Mouse (Mus musculus) MEL (cell line): Measurements from ENCODE around the gene Kcnj6. TPM values are rescaled to one million over a fixed set of nuclear protein-coding genes. Genes with fewer than 3 reads are reported as not detected.
A peak's percentile ranks its signal among the peaks of the same experiment; 100 is the strongest.

ENCODE experiments used
- DNase-seq: peaks from one replicate; pipeline ENCODE4 v3.0.0; 2011; ENCODE audit warnings: low read depth, low spot score
- H3K27ac ChIP-seq: 2 replicates; pipeline ENCODE4 v1.5.1; 2012; ENCODE audit warnings: low read depth, mild to moderate bottlenecking, control low read depth, low read length, moderate library complexity; ENCODE audit not compliant: control insufficient read depth
- H3K27me3 ChIP-seq, 2 experiments: fragments of 150-350 bp in 1 of 2; sonication (generic) in 1 of 2; 2 replicates each; pipeline ENCODE4 v1.6.1; 2012; ENCODE audit warnings: low read length in 2 of 2, mild to moderate bottlenecking in 2 of 2, improper control_type of control experiment in 1 of 2, moderate library complexity in 1 of 2; ENCODE audit not compliant: insufficient read depth in 2 of 2, control insufficient read depth in 1 of 2
- H3K36me3 ChIP-seq, 2 experiments: 2 replicates each; pipeline ENCODE4 v1.6.1; 2012 to 2014; ENCODE audit warnings: low read length in 2 of 2, improper control_type of control experiment in 1 of 2, inconsistent platforms in 1 of 2, mild to moderate bottlenecking in 1 of 2; ENCODE audit not compliant: insufficient read depth in 2 of 2, control insufficient read depth in 1 of 2
- H3K4me1 ChIP-seq, 2 experiments: fragments of 150-350 bp in 1 of 2; sonication (generic) in 1 of 2; 2 replicates each; pipeline ENCODE4 v1.6.1; 2012; ENCODE audit warnings: low read length in 2 of 2, improper control_type of control experiment in 1 of 2, mild to moderate bottlenecking in 1 of 2; ENCODE audit not compliant: insufficient read depth in 2 of 2, control insufficient read depth in 1 of 2
- H3K4me3 ChIP-seq, 2 experiments: fragments of 150-350 bp in 1 of 2; sonication (generic) in 1 of 2; 2 replicates each; pipeline ENCODE4 v1.5.1; 2012; ENCODE audit warnings: low read depth in 2 of 2, low read length in 2 of 2, mild to moderate bottlenecking in 2 of 2, moderate library complexity in 2 of 2, control low read depth in 1 of 2, improper control_type of control experiment in 1 of 2; ENCODE audit not compliant: control insufficient read depth in 1 of 2, insufficient read depth in 1 of 2
- H3K79me2 ChIP-seq: 2 replicates; pipeline ENCODE4 v1.6.1; 2012; ENCODE audit warnings: mild to moderate bottlenecking, low read length, moderate library complexity; ENCODE audit not compliant: control insufficient read depth, poor library complexity, insufficient read depth
- H3K9ac ChIP-seq: 2 replicates; pipeline ENCODE4 v1.6.1; 2012; ENCODE audit warnings: low read depth, mild to moderate bottlenecking, control low read depth, low read length, moderate library complexity; ENCODE audit not compliant: control insufficient read depth, poor library complexity, severe bottlenecking
- H3K9me3 ChIP-seq: fragments of 150-350 bp; sonication (generic); replicated peaks from 2 replicates; pipeline ENCODE4 v1.6.1; 2012; ENCODE audit warnings: mild to moderate bottlenecking, low read length, improper control_type of control experiment, moderate library complexity; ENCODE audit not compliant: insufficient read depth
- CHD1 ChIP-seq: IDR thresholded peaks from 2 replicates; pipeline ENCODE4 v1.6.1; 2012; ENCODE audit warnings: low read depth, mild to moderate bottlenecking, inconsistent platforms, low read length, improper control_type of control experiment
- ELF1 ChIP-seq: IDR thresholded peaks from 2 replicates; pipeline ENCODE4 v1.6.1; 2014; ENCODE audit warnings: low read depth, mild to moderate bottlenecking, inconsistent platforms, low read length, improper control_type of control experiment, moderate library complexity
- EP300 ChIP-seq, 2 experiments: IDR thresholded peaks; 2 replicates each; pipeline ENCODE4 v1.6.1; 2011; ENCODE audit warnings: improper control_type of control experiment in 2 of 2, low read length in 2 of 2, low read depth in 1 of 2, mild to moderate bottlenecking in 1 of 2
- ETS1 ChIP-seq: IDR thresholded peaks from 2 replicates; pipeline ENCODE4 v1.6.1; 2012; ENCODE audit warnings: low read depth, mild to moderate bottlenecking, inconsistent platforms, low read length, improper control_type of control experiment, moderate library complexity
- JUND ChIP-seq: IDR thresholded peaks from 2 replicates; pipeline ENCODE4 v1.6.1; 2011; ENCODE audit warnings: low read depth, mild to moderate bottlenecking, improper control_type of control experiment, low read length
- MAFK ChIP-seq: IDR thresholded peaks from 2 replicates; pipeline ENCODE4 v1.6.1; 2011; ENCODE audit warnings: low read depth, mild to moderate bottlenecking, low read length, improper control_type of control experiment, borderline replicate concordance
- MXI1 ChIP-seq: IDR thresholded peaks from 2 replicates; pipeline ENCODE4 v1.6.1; 2011; ENCODE audit warnings: mild to moderate bottlenecking, low read depth, low read length, improper control_type of control experiment
- MYB ChIP-seq: IDR thresholded peaks from 2 replicates; pipeline ENCODE4 v1.6.1; 2011; ENCODE audit warnings: mild to moderate bottlenecking, low read depth, low read length, improper control_type of control experiment
- NELFE ChIP-seq: IDR thresholded peaks from 2 replicates; pipeline ENCODE4 v1.6.1; 2011; ENCODE audit warnings: low read depth, low read length, improper control_type of control experiment
- NRF1 ChIP-seq: IDR thresholded peaks from 2 replicates; pipeline ENCODE4 v1.6.1; 2014; ENCODE audit warnings: low read depth, mild to moderate bottlenecking, inconsistent platforms, low read length, improper control_type of control experiment, moderate library complexity; ENCODE audit not compliant: poor library complexity, insufficient read depth, severe bottlenecking
- POLR2A ChIP-seq, 2 experiments: IDR thresholded peaks; 2 replicates each; pipeline ENCODE4 v1.6.1; 2011 to 2012; ENCODE audit warnings: low read length in 2 of 2, mild to moderate bottlenecking in 2 of 2, control low read depth in 1 of 2, improper control_type of control experiment in 1 of 2, low read depth in 1 of 2, moderate library complexity in 1 of 2; ENCODE audit not compliant: control insufficient read depth in 1 of 2, insufficient read depth in 1 of 2, poor library complexity in 1 of 2
- POLR2AphosphoS2 ChIP-seq: IDR thresholded peaks from 2 replicates; pipeline ENCODE4 v1.6.1; 2011; ENCODE audit warnings: low read length, improper control_type of control experiment
- POLR2AphosphoS5 ChIP-seq: IDR thresholded peaks from 2 replicates; pipeline ENCODE4 v1.6.1; 2012; ENCODE audit warnings: low read depth, borderline replicate concordance, mild to moderate bottlenecking, inconsistent platforms, low read length, moderate library complexity, mixed read lengths
- RAD21 ChIP-seq: IDR thresholded peaks from 2 replicates; pipeline ENCODE4 v1.6.1; 2011; ENCODE audit warnings: mild to moderate bottlenecking, low read depth, low read length, improper control_type of control experiment
- RCOR1 ChIP-seq: IDR thresholded peaks from 2 replicates; pipeline ENCODE4 v1.6.1; 2012; ENCODE audit warnings: low read depth, mild to moderate bottlenecking, inconsistent platforms, low read length, improper control_type of control experiment
- SMC3 ChIP-seq: IDR thresholded peaks from 2 replicates; pipeline ENCODE4 v1.6.1; 2011; ENCODE audit warnings: low read depth, low read length, improper control_type of control experiment
- TAL1 ChIP-seq: IDR thresholded peaks from 2 replicates; pipeline ENCODE4 v1.6.1; 2012; ENCODE audit warnings: mild to moderate bottlenecking, inconsistent platforms, low read length, moderate library complexity, mixed read lengths
- TBP ChIP-seq: IDR thresholded peaks from 2 replicates; pipeline ENCODE4 v1.8.0; 2011; ENCODE audit warnings: low read depth, low read length, improper control_type of control experiment
- TCF12 ChIP-seq: IDR thresholded peaks from 2 replicates; pipeline ENCODE4 v1.6.1; 2014; ENCODE audit warnings: low read depth, mild to moderate bottlenecking, inconsistent platforms, low read length, improper control_type of control experiment, moderate library complexity
- USF1 ChIP-seq: IDR thresholded peaks from 2 replicates; pipeline ENCODE4 v1.6.1; 2014; ENCODE audit warnings: low read depth, mild to moderate bottlenecking, inconsistent platforms, low read length, improper control_type of control experiment, moderate library complexity
- USF2 ChIP-seq, 2 experiments: IDR thresholded peaks; 2 replicates each; pipeline ENCODE4 v1.6.1; 2011 to 2012; ENCODE audit warnings: improper control_type of control experiment in 2 of 2, low read length in 2 of 2, borderline replicate concordance in 1 of 2, inconsistent platforms in 1 of 2, low read depth in 1 of 2, mild to moderate bottlenecking in 1 of 2; ENCODE audit not compliant: insufficient read depth in 1 of 2
- ZKSCAN1 ChIP-seq: IDR thresholded peaks from 2 replicates; pipeline ENCODE4 v1.6.1; 2012; ENCODE audit warnings: low read depth, mild to moderate bottlenecking, inconsistent platforms, low read length, improper control_type of control experiment, moderate library complexity
- ZNF384 ChIP-seq: IDR thresholded peaks from 2 replicates; pipeline ENCODE4 v1.6.1; 2012; ENCODE audit warnings: low read depth, mild to moderate bottlenecking, inconsistent platforms, low read length, improper control_type of control experiment
- polyA plus RNA-seq, 2 experiments: library from polyadenylated mRNA; stranded (reverse) in 1 of 2; unstranded in 1 of 2; fragments of >175 nt in 1 of 2; fragments of >200 nt in 1 of 2; gene quantifications; 2 replicates each; pipeline versions ENCODE4 v1.2.1 to v1.2.4; 2012; ENCODE audit warnings: low replicate concordance in 2 of 2, low read depth in 1 of 2; ENCODE audit not compliant: insufficient read length in 2 of 2, insufficient read depth in 1 of 2, missing spikeins in 1 of 2
- total RNA-seq: library from RNA; depleted of rRNA; stranded (reverse); fragments of 300-350 nt; gene quantifications from 2 replicates; pipeline ENCODE4 v1.2.3, GENCODE M21; 2012

The Kcnj6 gene
- total and polyA plus RNA-seq, 3 experiments = not detected

DNA sequence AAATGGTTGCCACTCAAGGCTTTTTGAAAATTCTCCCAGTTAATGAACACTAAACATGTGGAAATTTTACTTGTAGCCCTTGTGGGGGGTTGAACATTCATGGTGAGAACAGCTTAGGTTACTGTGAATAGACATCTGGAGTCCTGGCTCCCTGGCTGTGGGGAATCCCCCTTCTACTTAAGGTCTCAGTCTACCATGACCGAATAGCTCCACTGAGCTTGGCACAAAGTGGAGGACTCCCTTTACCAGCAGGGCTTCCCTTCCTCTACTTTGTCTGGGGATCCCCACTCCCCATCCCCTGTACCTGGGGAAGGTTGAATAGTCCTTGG is 260.2 kb downstream of the Kcnj6 start:
- H3K36me3 ChIP-seq = no peaks in the 10 kb centered on the region
- no peak overlapping the region for H3K4me3 ChIP-seq
- peaks cover 3 to 5% of the 10 kb centered on the region in 2 experiments; a peak in 3 of 4 replicates for H3K27me3 ChIP-seq
- TF ChIP-seq TAL1 (no peak), TBP (no peak), ELF1 (no peak), TCF12 (no peak), USF2 (IDR thresholded peaks at IDR 0.05; ENCODE audit: borderline replicate concordance in 1 of 2, insufficient read depth in 1 of 2, low read depth in 1 of 2, low read length in 2 of 2) (no peak), JUND (no peak), POLR2A (IDR thresholded peaks at IDR 0.05; ENCODE audit: control insufficient read depth in 1 of 2, insufficient read depth in 1 of 2, low read depth in 1 of 2, low read length in 2 of 2, poor library complexity in 1 of 2) (no peak), ZNF384 (no peak), NELFE (no peak), ZKSCAN1 (no peak), MYB (no peak)
- H3K27ac ChIP-seq = no peak overlapping the region
- no peaks in the 10 kb centered on the region for H3K9me3 ChIP-seq
- no peaks in the 10 kb centered on the region for H3K79me2 ChIP-seq
- H3K4me1 ChIP-seq = no peaks in the 10 kb centered on the region
- DNase-seq = no peak
- H3K9ac ChIP-seq = no peak overlapping the region

DNA sequence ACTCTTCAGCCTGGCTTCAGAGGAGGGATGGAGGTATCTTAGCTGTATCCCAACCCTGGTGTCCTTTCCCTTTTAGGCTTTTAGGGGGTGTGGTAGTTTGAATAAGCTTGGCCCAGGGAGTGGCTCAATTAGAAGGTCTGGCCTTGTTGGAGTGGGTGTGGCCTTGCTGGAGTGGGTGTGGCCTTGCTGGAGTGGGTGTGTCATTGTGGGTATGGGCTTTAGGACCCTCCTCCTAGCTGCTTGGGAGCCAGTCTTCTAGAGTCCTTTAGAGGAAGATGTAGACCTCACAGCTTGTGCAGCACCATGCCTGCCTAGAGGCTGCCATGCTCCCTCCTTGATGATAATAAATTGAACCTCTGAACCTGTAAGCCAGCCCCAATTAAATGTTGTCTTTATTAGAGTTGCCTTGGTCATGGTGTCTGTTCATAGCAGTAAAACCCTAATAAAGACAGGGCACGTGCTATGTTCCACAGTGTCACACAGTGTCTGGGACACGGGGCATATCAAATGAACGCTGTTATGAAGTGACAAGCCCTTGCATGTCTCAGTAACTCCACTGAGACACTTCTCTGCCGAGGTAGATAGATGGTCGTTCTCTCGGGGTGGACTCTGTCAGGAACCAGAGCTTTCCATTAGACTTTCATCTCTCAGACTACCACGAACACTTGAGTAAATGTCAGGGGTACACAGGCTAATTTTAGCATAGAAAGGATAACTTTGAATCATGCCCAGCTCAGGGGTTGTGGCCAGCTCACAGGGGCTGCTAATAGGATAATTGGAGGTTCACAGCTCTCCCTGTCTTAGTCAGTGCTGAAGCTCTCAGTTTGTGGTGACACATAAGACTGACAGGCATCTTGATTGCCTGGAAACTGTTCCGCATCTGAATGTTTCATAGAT is 260.8 kb downstream of the Kcnj6 start:
- DNase-seq = no peak
- Histone ChIP-seq H3K9me3 (no peaks in the 10 kb centered on the region), H3K27ac (no peak overlapping the region), H3K36me3 (no peaks in the 10 kb centered on the region), H3K27me3 (peaks cover 3 to 5% of the 10 kb centered on the region in 2 experiments; a peak in 3 of 4 replicates), H3K4me3 (no peak overlapping the region), H3K4me1 (no peaks in the 10 kb centered on the region), H3K79me2 (no peaks in the 10 kb centered on the region), H3K9ac (no peak overlapping the region)
- TF ChIP-seq ETS1 = no peak
- TF ChIP-seq CHD1 = no peak
- TF ChIP-seq MXI1 = no peak

DNA sequence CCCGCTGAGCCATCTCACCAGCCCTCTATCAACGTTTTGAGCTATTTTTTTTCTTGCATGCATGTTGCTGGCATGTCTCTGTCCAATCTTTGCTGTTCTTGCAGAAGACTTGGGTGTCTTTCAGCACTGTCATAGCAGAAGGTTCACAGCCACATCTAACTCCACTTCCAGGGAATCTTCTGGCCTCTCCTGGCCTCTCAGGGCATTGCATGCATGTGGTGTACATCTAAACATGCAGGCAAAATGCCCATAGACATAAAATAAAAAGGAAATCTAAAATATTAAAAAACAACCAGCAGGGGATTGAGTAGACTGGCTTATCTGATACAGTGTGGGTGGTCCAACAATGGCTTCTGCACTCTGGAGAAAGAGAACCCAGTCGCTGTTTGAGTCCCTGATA is 262.0 kb downstream of the Kcnj6 start:
- no peak overlapping the region for H3K9ac ChIP-seq
- no peaks in the 10 kb centered on the region for H3K4me1 ChIP-seq
- no peaks in the 10 kb centered on the region for H3K36me3 ChIP-seq
- no peak for DNase-seq
- no peaks in the 10 kb centered on the region for H3K79me2 ChIP-seq
- no peaks in the 10 kb centered on the region for H3K9me3 ChIP-seq
- peaks cover 3 to 5% of the 10 kb centered on the region in 2 experiments; a peak in 3 of 4 replicates for H3K27me3 ChIP-seq
- H3K4me3 ChIP-seq = no peak overlapping the region
- TF ChIP-seq POLR2AphosphoS2 (no peak), SMC3 (peak; percentile 15; the same call in 1 of the 2 replicates), USF1 (no peak), NRF1 (no peak), ELF1 (no peak), POLR2AphosphoS5 (no peak), RCOR1 (no peak), MAFK (no peak), NELFE (no peak), EP300 (IDR thresholded peaks at IDR 0.05; ENCODE audit: low read depth in 1 of 2, low read length in 2 of 2) (no peak), ZKSCAN1 (no peak), RAD21 (peak; percentile 9), MYB (no peak)
- no peak overlapping the region for H3K27ac ChIP-seq
